Mouse (Mus musculus): ENCODE measurements at regions not wholly inside any gene's neighbourhood (a gene's known extent, or its start where the extent isn't known, plus 50 kb on each side); places are given as distances from the start of the nearest gene placed in this dataset.

DNA sequence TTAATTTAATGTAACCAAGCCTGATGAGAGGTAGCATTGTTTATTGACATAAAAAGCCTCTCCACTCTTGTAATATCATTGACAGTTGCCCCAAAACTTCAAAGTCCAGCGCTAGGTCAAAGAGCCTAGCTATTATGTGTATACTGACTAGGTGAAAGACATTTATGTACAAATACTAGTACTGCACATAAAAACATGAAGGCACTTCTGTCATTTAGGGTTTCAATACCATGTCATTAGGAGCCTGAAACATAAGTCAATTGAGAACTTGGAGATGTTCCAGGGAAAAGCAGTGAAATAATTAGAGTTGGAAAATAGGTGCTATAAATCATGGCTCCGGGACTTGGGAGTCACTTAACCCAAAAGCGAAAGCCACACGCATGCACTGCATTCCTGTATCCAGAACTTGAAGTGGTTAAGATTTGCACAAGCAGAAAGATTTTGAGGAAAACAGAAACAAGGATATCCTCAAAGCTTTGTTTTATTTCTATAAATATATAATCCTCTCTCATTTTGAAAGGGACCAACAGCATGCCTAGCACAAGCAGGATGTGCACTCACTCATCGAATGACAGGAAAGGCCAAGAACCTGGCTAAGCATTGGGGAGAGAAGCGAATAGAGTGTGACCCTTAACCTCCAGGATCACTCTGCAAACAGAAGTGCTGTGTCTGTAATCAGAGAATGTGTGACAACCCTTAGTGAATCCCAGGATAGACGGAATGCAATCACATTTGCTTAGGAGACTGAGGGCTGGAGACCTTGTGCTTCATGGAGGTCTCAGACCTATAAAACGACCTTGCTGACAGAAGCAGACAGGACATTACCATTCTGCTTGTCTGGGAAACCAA lies 176.3 kb upstream of the Crim1 start:
- DNase-seq = no peak

DNA sequence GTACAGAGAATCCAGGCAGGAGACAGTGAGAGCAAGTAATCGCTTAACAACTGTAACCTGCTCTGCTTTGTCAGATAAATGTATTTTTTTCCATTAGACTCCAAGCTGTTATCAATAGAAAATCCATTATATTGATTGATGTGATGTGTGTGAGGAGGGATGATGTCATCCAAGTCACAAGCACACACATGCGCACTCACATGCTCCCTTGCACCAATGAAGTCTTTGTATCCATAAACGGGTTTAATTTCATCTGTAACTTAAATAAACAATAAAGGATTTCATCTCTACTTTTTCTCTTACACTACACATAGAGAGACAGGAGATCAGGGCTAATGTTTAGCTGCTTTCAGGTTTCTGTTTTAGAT lies 175.7 kb upstream of the Crim1 start:
- DNase-seq = no peak

DNA sequence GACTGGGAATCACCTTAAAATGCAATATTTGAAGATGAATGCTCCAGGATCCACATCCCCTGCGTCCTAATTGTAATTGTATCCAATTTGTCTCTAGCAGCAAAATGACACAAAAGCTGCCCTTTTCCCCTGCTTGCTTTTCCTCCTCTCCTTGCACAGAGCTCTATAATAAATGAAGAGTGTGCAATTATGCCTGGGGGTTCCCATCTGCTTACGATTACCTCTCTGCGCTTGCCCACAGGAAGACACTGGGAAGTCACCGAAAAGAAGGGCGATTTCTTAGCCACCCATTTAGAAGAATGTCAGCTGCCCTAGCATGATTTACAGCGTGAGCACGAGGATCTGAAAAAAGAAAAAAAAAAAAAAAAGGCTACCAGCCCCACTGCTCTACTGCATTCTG lies 174.8 kb upstream of the Crim1 start:
- DNase-seq = no peak

DNA sequence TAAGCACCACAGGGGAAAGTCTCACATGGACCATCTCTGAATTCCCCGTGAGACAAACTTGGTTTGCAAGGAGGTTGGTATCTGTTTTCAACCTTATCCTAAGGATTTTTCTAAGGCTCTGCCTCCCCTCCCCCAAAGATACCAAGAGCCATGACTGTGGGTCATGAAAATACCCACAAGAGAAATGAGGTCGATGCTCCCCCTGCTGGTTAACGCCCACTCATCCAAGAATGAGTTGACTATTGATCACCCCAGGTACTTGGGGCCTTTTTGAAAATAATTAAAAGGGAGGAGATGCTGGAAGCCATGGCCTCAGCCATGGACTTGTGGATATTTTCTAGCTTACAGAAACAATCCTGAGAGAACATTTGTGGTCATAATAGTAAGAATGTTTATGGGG lies 164.4 kb upstream of the Crim1 start:
- no peak for DNase-seq

DNA sequence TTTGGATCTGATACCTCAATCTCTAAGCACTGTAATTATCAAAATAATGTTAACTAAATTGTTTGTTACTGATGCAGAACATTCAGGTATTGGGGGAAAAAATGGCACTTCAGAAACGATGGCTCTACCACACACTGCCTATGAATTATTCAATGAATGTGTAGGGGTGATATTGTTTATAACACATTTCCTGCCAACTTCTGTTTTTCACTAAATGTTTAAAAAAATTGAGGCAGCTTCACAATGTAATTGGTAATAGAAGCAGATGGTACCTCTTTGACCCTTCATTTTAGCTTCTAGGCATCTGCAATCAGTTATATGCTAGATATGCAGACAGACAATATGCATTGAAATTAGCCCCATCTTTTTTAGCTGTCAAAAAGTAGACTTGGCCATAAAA lies 159.7 kb upstream of the Crim1 start:
- no peak for DNase-seq

DNA sequence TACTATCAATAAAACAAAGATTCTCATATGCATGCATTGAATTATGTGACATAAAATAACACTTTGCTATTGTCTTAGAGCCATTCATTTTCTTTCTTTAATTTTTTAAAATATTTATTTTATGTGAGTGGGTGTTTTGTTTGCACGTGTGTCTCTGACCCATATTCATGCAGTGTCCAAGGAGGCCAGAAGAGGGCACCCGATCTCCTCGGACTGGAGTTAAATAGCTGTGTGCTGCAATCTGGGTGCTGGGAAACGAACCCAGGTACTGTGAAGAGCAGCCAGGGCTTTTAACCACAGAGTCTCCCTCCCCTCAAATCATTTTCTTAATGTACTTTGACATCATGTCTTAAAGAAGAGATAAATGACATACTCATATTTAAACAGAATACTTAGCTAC lies 158.8 kb upstream of the Crim1 start:
- no peak for DNase-seq

DNA sequence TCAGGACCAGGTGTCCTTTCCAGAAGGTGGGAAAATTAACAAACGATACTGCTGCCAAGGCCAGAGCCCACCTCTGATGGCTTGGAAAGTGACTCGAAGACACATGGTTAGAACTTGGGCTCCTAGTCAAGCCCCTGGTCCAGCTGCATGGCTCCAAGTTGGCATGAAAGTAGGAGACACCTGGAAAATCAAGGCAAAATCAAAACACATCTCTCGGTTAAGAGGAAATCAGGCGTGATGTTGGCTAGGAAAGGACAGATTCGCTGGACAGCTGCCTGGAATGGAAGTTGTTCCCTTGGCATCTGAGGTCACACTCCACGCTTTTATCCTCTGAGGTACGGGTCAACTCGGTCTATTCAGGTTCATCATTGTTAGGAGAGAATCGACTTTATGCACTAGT lies 150.3 kb upstream of the Crim1 start:
- DNase-seq = no peak

DNA sequence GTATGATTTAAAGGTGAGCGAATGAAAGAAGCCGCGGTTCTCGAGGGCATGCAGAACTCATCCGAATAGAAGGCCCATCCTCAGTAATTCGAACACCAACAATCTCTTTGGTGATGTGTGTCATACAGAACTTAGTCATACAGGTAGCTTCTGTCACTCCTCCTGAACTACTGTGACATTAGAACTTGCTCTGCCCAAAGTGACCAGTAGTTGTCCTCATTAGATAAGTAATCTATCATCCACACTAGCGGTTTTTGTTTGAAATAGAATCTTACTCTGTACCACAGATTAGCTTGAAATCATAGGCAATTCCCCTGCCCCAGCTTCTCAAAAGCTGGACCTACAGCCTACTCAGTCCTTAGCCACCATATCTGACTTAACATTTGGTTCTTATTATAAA lies 149.8 kb upstream of the Crim1 start:
- no peak for DNase-seq

DNA sequence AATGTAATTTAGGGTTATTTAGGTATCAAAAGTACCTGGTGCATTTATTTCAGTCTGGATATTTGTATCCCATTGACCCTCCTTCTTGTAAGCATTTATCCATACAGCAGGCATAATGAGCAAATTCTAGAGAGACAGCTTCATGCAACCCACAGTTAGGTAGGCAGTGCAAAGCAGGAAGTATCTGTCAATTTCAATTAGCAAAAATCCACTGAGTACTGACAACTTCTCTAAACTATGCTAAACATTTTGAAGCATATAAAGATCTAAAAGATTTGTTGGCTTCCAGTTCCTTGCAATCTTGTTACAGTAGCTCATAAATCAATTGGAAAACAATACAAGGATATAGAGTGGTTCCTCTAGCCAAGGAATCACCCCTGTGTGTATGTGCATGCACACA lies 124.2 kb upstream of the Crim1 start:
- DNase-seq = no peak

DNA sequence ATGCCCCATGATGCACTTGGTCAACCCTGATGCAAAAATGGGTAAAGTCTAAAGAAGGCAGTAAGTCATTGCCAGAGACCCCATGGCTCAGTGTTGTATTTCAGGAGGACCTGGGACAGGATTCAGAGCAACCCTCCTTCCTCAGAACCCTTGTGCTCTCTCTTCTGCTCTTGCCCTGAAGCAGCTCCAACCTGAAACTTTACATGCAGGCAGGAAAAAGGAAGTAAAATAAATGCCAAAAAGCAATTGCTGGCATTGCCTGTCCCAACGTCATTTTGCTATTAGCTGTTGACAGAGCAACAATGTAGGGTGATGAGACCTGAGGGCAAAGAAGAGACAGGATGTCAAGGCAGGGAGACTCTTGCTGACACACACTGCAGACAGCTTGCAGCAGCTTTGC lies 121.7 kb upstream of the Crim1 start:
- DNase-seq = peak; percentile 56

DNA sequence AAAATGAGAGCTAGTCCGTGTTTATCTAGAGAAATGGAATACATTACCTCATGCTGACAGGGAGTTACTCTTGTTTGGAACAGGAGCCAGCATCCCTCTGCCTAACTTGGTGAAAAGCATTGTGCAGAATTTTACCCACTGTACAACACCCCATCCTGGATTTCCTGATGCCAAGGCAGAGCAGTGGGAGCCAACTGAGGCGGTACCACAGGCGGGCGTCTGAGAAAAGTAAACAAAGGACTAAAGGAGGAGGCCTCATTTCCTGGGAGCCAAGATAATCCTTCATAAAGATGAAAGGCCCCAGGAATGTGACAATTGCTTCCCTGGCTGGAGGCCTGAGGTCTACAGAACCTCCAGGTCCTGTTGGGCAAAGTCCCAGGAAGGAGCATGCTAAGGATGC lies 115.6 kb upstream of the Crim1 start:
- DNase-seq = no peak

DNA sequence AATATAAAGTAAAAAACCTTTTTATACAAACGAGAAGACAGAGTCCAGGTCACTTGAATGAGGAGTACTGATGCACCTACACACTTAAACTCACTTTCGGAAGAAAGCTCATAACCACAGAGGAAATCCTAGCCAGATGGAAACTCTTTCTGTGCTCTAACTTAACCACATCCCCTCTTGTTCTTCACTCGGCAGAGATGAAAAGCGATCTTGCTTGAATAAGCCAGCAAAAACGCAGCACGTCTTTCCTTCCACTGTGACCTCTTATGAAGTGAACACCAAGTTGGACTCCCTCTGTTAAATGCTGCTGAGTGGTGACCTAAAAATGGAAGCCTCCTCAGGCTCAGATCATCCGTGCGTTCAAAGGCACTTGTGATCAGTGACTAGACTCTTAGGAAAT lies 113.1 kb upstream of the Crim1 start:
- no peak for DNase-seq

DNA sequence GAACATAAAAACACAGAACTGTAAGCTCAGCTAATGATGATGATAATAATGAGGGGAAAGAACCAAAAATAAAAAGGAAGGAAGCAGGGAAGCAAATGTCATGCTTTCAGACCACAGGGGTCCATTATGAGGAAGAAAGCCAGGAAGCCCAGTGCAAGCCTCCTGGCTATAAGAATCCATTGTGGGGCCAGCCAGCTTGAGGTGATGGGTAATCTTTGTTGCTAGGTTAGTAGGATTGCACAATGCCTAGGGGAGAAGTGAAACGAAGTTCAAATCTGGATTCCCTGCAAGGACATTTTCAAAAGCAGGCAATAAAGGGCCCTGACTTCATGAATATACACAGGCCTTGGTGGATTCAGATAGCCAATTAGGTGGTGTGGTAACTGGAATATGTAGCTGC lies 102.3 kb upstream of the Crim1 start:
- DNase-seq = no peak

DNA sequence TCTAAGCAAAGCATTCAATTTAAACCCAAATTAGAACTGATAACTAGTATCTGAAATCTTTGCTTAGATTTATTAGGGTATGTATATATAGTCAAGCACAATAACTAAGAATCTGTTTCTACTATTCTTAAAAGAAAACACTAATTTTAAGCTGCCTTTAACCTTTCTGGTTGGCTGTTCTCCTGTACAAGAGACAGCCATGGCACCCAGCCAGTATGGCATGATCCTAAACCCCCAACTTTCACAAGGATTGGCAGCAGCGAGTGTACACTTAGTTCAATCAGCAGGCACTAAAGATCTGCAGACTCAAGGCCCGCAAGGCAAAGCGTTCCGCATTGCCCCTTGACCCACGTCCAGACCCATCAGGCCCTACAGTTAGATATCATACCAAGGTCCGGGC lies 91.3 kb upstream of the Crim1 start:
- DNase-seq = no peak

DNA sequence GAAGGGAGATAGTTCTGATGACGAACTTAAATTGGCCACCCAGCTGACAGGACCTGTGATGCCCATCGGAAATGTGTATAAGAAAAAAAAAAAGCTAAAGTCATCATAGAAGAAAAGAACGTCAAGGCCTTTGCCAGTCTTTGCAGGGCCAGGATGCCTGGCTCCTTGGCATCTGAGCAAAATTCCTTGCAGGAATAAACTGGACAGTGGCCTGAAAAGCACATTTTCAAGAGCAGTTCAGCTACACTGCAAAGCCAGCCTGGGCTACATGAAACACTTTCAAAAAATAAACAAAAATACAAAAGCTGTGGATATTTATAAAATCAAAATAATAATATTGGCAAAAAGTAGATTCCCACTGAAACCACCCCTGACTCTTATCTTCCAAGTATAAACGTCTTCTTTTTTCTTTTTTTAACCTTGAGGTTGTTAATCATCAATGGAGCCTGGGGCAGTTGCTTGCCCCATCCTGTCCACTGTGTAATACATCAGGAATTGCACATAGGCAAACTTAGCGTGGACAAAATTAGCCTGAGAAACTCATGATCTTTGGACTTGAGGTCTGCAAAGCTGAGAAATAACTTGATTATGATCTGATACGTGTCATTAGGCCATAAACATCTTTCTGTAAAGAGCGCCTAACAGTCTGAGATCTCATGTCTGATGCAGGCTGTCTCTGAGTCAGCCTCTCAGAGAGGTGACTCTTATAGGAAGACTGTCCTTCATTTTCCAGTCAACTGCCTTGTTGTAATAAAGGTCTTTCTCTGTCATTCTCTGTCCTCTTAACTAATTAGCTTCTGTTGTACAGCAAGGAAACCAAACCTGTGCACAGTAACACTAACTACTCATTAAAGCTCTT lies 90.5 kb upstream of the Crim1 start:
- DNase-seq = no peak

DNA sequence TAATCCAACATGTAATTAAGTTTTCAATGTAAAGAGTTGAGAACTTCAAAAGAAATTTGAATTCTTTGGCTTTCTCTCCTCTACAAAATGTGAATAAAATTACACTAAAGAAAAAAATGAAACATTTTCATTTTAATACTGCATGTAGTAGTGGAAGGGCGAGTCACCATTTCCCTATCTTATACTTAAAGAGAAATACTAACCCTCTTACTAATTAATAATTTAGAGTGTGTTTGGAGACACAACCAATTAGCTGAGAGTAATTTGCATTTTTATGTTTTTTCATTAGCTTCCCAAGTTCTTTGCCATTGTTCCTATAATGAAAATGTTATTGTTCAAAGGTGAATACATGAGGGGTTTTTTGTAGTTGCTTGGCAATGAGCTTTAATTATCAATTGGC lies 67.9 kb upstream of the Crim1 start:
- DNase-seq = no peak

DNA sequence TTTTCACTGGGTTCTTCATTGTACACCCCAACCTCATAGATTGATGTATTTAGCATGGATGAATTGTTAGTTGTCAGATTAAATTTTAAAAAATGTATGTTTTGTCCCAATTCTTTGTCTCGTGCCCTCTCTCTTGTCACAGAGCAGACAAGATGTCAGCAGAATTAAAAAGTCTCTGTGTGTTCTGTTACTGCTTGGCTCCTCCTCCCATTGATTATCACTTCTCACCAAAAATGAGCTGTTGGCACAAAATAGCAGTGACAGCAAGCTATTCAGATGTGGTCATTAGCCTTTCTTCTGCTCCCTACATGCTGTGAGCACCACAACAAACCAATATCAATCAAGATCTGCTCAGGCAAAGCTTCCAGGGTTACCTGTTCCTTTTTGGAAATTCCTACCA lies 62.1 kb upstream of the Crim1 start:
- no peak for DNase-seq

DNA sequence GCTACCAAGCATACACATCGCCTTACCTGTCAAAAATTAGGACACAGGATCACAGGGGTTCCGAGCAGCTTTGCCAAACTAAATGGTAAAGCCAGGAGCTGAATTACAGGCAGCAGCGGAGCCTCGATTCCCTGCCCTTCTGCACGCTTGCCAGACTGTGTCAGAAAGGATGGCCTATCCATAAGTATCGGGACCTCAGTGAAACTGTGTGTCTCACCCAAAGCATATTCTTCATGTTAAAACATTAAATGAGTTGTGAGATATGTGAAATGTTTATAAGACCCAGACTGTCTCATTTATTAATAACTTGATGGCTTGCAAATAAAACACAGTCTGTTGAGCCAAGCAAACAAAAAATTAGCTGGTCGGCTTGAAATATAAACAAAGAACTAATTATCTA lies 59.4 kb upstream of the Crim1 start:
- DNase-seq = no peak

DNA sequence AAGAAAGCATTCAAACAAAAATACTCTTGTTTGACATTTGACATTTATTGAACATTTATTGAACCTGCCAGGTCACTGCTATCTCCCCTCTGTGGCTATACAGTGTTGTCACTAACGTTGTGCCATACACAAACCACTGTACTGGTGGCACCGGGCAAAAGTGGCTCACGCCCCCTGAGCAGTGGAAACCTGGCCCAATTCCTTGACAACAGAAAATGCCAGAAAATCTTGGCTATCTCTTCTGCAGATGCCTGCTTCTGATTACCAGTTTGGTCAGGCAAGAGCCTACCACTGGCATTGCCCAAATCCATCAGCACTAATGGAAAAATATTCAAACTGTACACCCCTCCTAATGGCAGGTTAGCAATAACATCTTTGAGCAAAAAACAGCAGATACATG lies 58.9 kb upstream of the Crim1 start:
- DNase-seq = no peak

DNA sequence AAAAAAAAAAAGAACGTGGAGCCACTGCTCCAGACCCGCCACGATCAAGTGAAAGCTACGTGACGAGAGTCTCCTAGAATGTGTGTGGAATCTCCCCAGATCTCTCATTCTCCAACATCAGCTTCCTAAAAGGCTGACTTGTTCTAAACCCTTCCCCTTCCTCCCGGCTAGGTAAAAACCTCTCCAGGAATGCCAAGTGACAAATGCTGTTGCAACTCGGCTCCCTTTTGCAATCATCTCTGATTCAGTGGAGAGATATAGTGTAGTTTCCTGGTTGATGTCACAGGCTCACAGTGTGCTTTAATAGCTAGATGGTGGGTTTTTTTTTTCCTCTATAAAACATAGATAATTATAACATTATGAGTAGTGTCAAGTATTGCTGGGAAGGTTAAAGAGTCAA lies 57.6 kb upstream of the Crim1 start:
- no peak for DNase-seq

DNA sequence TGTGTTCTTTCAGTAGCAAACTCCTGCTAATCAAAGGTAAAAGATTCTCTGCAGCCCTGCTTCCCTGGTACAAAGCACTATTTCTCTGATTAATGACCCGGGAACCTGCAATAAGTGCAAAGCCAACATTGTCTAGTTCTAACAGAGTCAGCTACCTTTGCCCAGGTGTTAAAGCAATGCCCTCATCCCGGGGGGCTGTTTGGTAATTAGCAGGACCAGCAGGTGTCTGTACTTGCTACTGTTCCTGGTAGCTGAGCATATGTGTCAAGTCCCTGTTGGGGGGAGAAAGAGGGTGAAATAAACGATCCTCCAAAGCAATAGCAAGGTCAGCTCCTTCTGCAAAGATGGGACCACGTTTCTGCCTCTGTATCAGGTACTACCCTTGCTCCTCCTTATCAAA lies 54.7 kb upstream of the Crim1 start:
- no peak for DNase-seq
